Mouse (Mus musculus) C2C12 (cell line): ENCODE results near the gene Arhgef2.
A peak's percentile ranks its signal among the peaks of the same experiment; 100 is the strongest.

Experiments
- CTCF ChIP-seq: IDR thresholded peaks from one replicate; pipeline ENCODE4 v1.5.1; 2011; ENCODE audit not compliant: control insufficient read depth, insufficient read depth, insufficient read length
- MAX ChIP-seq: IDR thresholded peaks from one replicate; pipeline ENCODE4 v1.6.1; 2011; ENCODE audit warnings: mild to moderate bottlenecking, control low read depth
- MYOD1 ChIP-seq: IDR thresholded peaks from one replicate; pipeline ENCODE4 v1.6.1; 2011; ENCODE audit warnings: low read depth; ENCODE audit not compliant: control insufficient read depth, insufficient read length
- MYOG ChIP-seq: IDR thresholded peaks from one replicate; pipeline ENCODE4 v1.6.1; 2011; ENCODE audit not compliant: control insufficient read depth, insufficient read length; ENCODE audit errors: extremely low read depth

- TF ChIP-seq MAX (no peak), MYOD1 (no peak), CTCF (peak; percentile 14), MYOG (no peak)
Observed at GRCm38 (mm10) chr3:88677399-88677798, 71.6 kb downstream of the Arhgef2 start.
